Mouse (Mus musculus) kidney, adult 2 months (tissue): ENCODE measurements around the gene Ggt7.

Experiments
- CTCF ChIP-seq: fragments of 200-500 bp; conservative IDR thresholded peaks from 2 replicates; pipeline ENCODE4 v1.5.1; 2011; ENCODE audit warnings: low read depth, mild to moderate bottlenecking, control low read depth, low read length, moderate library complexity, mixed read lengths; ENCODE audit not compliant: insufficient read depth, insufficient read length
- POLR2A ChIP-seq: fragments of 200-500 bp; IDR thresholded peaks from one replicate; pipeline ENCODE4 v1.6.1; 2011; ENCODE audit warnings: low read depth, low read length, control low read depth

GRCm38 (mm10) chr2:155482021-155482420, 36.0 kb downstream of the Ggt7 start:
- TF ChIP-seq CTCF (peak; percentile 57), POLR2A (no peak)
